Mouse (Mus musculus) embryonic facial prominence, embryonic 11.5 days (tissue): ENCODE results near the gene Ccdc32. TPM values are rescaled to one million over a fixed set of nuclear protein-coding genes. Genes with fewer than 3 reads are reported as not detected.
A peak's percentile ranks its signal among the peaks of the same experiment; 100 is the strongest.

Source experiments
- ATAC-seq: fragments of 200-750 bp; cut with Nextera tagmentation; replicated peaks from 2 replicates; pipeline ENCODE4 v1.8.0; 2017; ENCODE audit warnings: low read depth; ENCODE audit not compliant: insufficient number of reproducible peaks, low FRiP score, low TSS enrichment
- DNase-seq: peaks from one replicate; pipeline ENCODE4 v3.0.0-alpha.2; 2015; ENCODE audit warnings: low spot score
- H3K27ac ChIP-seq: fragments of 300-500 bp; sonication (generic); replicated peaks from 2 replicates; pipeline ENCODE4 v1.5.1; 2014; ENCODE audit warnings: mild to moderate bottlenecking, low read depth, low read length, control low read depth
- H3K27me3 ChIP-seq: fragments of 300-500 bp; sonication (generic); 2 replicates; pipeline ENCODE4 v1.6.1; 2014; ENCODE audit warnings: mild to moderate bottlenecking, low read length, moderate library complexity, mixed read lengths; ENCODE audit not compliant: control insufficient read depth, insufficient read depth
- H3K36me3 ChIP-seq: fragments of 300-500 bp; sonication (generic); replicated peaks from 2 replicates; pipeline ENCODE4 v1.6.1; 2014; ENCODE audit warnings: low read depth, mild to moderate bottlenecking, low read length, moderate library complexity, mixed read lengths; ENCODE audit not compliant: control insufficient read depth, insufficient read depth
- H3K4me1 ChIP-seq: fragments of 300-500 bp; sonication (generic); 2 replicates; pipeline ENCODE4 v1.6.1; 2014; ENCODE audit warnings: low read length, mixed read lengths; ENCODE audit not compliant: control insufficient read depth, insufficient read depth
- H3K4me2 ChIP-seq: fragments of 300-500 bp; sonication (generic); 2 replicates; pipeline ENCODE4 v1.6.1; 2014; ENCODE audit warnings: low read depth, mild to moderate bottlenecking, control low read depth, low read length, moderate library complexity
- H3K4me3 ChIP-seq: fragments of 300-500 bp; sonication (generic); 2 replicates; pipeline ENCODE4 v1.5.1; 2014; ENCODE audit warnings: low read depth, low read length, control low read depth
- H3K9ac ChIP-seq: fragments of 300-500 bp; sonication (generic); replicated peaks from 2 replicates; pipeline ENCODE4 v1.6.1; 2014; ENCODE audit warnings: mild to moderate bottlenecking, control low read depth, low read length
- H3K9me3 ChIP-seq: fragments of 300-500 bp; sonication (generic); replicated peaks from 2 replicates; pipeline ENCODE4 v1.6.1; 2016; ENCODE audit warnings: mild to moderate bottlenecking, low read length, inconsistent platforms, mixed read lengths; ENCODE audit not compliant: control insufficient read depth
- WGBS: fragments of 180-500 bp; shearing (Covaris S2); extraction: QIAGEN DNeasy Blood & Tissue Kit; methylation state at CpG from one replicate; pipeline ENCODE4 v1.1.7; 2014; 5-methylcytosine and 5-hydroxymethylcytosine counted together
- polyA plus RNA-seq: library from polyadenylated mRNA; unstranded; fragments of >200 nt; fragmentation: Nextera tagmentation; extraction: Ambion mirVana; gene quantifications from 2 replicates; pipeline ENCODE4 v1.2.1, GENCODE M21; 2014

Ccdc32 gene
- polyA plus RNA-seq, 1 experiment from 2014 or later, result 22.6 TPM

DNA sequence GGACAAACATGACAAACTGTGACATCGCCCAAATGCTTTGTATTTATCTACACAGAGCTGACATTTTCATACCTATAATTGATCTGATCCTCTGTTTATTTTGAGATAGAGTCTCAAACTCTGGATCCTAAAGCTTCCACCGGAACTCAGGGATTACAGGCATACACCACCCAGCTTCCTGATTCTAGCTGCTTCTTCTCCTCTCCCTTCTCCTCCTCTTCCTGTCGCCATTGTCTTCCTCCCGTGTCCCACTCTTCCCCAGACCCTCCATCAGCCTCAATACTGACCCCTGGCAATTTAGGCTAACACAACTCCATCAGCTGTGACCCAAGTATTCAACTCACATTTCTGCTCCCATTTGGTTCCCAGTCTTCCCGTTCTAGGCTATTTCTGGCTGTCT is 52.3 kb downstream of the Ccdc32 start:
- no peaks in the 10 kb centered on the region for H3K36me3 ChIP-seq
- no peaks in the 10 kb centered on the region for H3K9me3 ChIP-seq
- WGBS, result 10% methylated on average over 5 of the region's 5 CpGs
- ATAC-seq, result no peak
- H3K9ac ChIP-seq, result peak overlapping the region; percentile 69
- peak overlapping the region; percentile 55; the same call in 1 of the 2 replicates for H3K4me3 ChIP-seq
- DNase-seq, result no peak
- H3K4me1 ChIP-seq, result no peaks in the 10 kb centered on the region
- peaks cover 33% of the 10 kb centered on the region for H3K27me3 ChIP-seq
- H3K4me2 ChIP-seq, result peak overlapping the region; percentile 94
- no peak overlapping the region for H3K27ac ChIP-seq

DNA sequence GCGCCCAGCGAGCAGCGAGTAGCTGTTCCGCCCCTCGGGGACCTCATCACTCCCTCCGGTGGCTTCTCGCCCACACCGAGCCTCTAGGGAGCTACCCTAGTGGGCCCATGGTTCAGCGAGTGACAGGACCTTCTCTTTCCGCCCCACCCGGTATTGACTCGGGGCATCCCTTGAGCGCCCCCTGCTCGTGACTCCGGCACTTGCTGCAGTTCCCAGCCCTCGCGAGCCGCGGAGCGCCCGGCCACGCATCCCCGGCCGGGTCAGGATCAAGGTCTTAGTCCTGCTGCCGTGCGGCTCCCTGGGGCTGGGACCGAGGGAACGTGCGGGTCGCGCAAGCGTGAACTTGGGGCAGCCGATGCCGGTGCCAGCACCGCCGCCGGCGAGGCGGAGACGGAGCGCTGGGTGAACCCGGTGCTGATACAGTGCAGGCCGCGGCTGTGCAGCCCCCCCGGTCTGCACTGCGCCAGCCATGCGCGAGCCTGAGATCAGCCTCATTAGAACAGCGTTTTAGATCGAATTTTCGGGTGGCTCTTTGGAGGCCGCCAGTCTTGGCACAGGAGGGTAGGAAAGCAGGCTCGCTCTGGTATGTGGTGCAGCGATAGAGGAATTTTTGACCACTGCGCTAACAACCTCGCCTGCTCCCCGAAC is 52.8 kb downstream of the Ccdc32 start:
- peaks cover 33% of the 10 kb centered on the region for H3K27me3 ChIP-seq
- peak overlapping the region; percentile 69 for H3K9ac ChIP-seq
- H3K4me2 ChIP-seq, result peak overlapping the region; percentile 94
- WGBS, result 1% methylated on average over 57 of the region's 57 CpGs
- H3K27ac ChIP-seq, result no peak overlapping the region
- H3K9me3 ChIP-seq, result no peaks in the 10 kb centered on the region
- peak overlapping the region; percentile 55 for H3K4me3 ChIP-seq
- DNase-seq (peak; percentile 85), ATAC-seq (peak; percentile 62; the same call in 1 of the 2 replicates)
- no peaks in the 10 kb centered on the region for H3K36me3 ChIP-seq
- H3K4me1 ChIP-seq, result no peaks in the 10 kb centered on the region

DNA sequence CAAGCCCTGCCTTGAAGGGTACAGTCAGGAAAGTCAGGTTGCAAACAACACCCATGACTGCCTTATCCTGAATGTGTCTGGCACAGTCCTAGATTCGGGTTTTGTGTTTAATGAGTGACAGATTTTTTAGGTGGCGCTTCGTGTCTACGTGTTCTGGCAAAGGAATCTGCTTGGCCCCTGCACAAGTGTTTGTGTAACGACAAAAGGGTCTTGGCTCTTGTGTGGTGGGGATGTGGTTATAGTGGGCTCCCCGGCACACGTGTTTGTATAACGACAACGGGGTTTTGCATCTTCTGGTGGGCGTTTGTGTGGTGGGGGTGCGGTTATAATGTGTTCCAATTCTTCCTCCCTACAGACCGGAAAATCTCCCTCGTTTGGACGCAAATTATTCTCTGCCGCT is 53.3 kb downstream of the Ccdc32 start:
- Histone ChIP-seq H3K4me1 (no peaks in the 10 kb centered on the region), H3K9me3 (no peaks in the 10 kb centered on the region), H3K36me3 (no peaks in the 10 kb centered on the region), H3K9ac (peak overlapping the region; percentile 69), H3K4me3 (peak overlapping the region; percentile 55), H3K27me3 (peaks cover 33% of the 10 kb centered on the region), H3K4me2 (peak overlapping the region; percentile 94), H3K27ac (no peak overlapping the region)
- ATAC-seq (no peak), DNase-seq (no peak)
- 5% methylated on average over 15 of the region's 15 CpGs for WGBS

DNA sequence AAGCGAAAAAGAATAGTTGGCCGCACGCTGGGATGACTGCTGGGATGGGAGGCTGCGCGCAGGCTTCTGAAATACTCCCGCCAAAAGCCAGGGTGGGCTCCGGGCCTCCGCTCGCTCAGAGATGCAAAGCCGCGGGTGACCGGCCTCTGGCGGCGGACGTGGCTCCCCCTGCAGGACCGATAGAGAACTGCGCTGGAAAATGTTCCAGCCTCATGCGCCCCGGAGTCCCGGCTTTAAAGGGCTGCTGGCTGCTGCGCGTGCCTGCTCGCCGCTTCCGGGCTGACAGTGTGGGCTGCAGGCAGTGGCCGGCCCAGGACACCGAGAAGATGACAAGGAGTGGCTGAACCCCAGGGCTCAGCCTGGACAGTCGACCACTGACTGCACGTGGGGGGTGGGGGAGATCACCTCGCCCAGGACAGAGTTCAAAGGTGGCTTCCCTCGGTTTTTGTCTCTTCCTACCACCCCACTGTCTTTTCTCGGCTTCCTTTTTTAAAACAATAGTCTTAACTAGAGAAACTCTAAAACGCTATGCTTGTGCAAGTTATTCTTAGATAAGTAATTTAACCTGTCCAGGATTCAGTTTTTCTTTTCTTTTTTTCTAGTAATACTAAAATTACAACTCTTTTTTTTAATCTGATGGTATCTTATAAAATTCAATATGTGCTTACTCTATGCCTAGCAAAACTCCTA is 56.4 kb downstream of the Ccdc32 start:
- Histone ChIP-seq H3K27me3 (peaks cover 30% of the 10 kb centered on the region), H3K9ac (peak overlapping the region; percentile 45), H3K27ac (no peak overlapping the region), H3K4me1 (no peaks in the 10 kb centered on the region), H3K4me3 (peak overlapping the region; percentile 26), H3K36me3 (no peaks in the 10 kb centered on the region), H3K4me2 (peak overlapping the region; percentile 66), H3K9me3 (no peaks in the 10 kb centered on the region)
- WGBS, result 2% methylated on average over 33 of the region's 33 CpGs
- DNase-seq, result peak; percentile 93
- peak; percentile 85 for ATAC-seq

DNA sequence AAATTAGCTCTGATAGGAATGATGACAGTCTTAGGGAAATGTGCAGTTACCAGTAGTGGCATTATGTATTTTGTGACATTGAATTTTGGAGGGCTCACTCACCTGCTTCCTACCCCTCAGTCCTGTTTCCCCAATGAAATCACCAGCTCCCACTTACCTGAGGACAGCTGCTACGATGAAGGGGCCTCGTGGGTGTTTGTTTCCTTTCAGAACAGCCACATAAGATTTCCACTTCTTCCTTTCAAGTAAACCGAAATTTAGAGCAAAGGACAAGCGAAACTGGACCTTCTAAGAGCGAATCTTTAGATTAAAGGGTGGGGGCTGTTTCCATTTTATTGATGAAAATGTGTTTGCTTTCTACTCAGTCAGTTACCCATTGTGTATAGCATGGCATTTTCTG is 57.1 kb downstream of the Ccdc32 start:
- 84% methylated on average over 5 of the region's 5 CpGs for WGBS

DNA sequence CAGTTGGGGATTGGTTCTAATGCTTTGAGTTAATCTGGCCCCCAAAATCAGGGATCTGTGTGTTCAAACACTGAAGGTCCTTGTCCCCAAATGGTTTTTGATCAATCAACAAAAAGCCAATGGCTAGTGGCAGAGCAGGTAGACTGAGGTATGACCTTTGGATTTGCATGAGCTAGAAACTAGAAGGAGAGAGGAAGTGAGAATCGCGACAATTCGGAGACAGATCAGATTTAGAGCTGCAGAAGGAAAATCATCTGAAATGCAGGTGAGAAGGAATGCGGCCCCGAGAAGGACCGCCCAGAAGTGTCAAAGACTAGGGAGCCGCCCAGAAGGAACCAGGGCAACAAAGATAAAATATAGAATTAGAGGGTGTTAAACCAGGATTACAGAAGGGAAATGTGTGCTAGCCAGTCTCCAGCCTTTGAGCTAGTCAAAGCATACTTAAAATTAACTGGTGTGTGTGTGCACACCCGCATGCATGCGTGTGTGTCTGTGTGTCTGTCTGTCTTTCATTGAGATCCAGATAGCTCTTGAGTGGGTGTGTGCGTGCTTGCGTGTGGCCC is 59.5 kb downstream of the Ccdc32 start:
- WGBS, result 85% methylated on average over 11 of the region's 11 CpGs
- Histone ChIP-seq H3K27ac (no peak overlapping the region), H3K4me1 (no peaks in the 10 kb centered on the region), H3K27me3 (peaks cover 8% of the 10 kb centered on the region), H3K36me3 (no peaks in the 10 kb centered on the region), H3K9me3 (no peaks in the 10 kb centered on the region), H3K9ac (no peak overlapping the region), H3K4me2 (no peak overlapping the region), H3K4me3 (no peak overlapping the region)
- ATAC-seq (no peak), DNase-seq (no peak)

More for the DNA sequence above, 57.1 kb downstream of the Ccdc32 start:
- Histone ChIP-seq H3K9me3 (no peaks in the 10 kb centered on the region), H3K4me1 (no peaks in the 10 kb centered on the region), H3K36me3 (no peaks in the 10 kb centered on the region), H3K4me2 (no peak overlapping the region), H3K4me3 (no peak overlapping the region), H3K27me3 (peaks cover 23% of the 10 kb centered on the region), H3K9ac (no peak overlapping the region), H3K27ac (no peak overlapping the region)
- no peak for ATAC-seq
- no peak for DNase-seq

Other genes with a start within 250 kb of the Ccdc32 start
- gene Disp2, start 249.7 kb downstream of the Ccdc32 start, polyA plus RNA-seq, result 1.5 and 1.8 TPM in 2 replicates
- gene Knstrn, start 215.4 kb downstream of the Ccdc32 start, polyA plus RNA-seq, result 176 and 195 TPM in 2 replicates
- 53.7 and 62.2 TPM in 2 replicates for gene Ivd, start 167.4 kb downstream of the Ccdc32 start, polyA plus RNA-seq
- gene Bahd1, start 129.0 kb downstream of the Ccdc32 start, polyA plus RNA-seq, result 1.1 and 1.2 TPM in 2 replicates
- 31.8 and 32.0 TPM in 2 replicates for gene Chst14, start 102.9 kb downstream of the Ccdc32 start, polyA plus RNA-seq
- 4.7 and 6.2 TPM in 2 replicates for gene Rpusd2, start 5.4 kb upstream of the Ccdc32 start, polyA plus RNA-seq
- 40.8 and 43.2 TPM in 2 replicates for gene Knl1, start 17.7 kb upstream of the Ccdc32 start, polyA plus RNA-seq
- gene Rad51, start 83.4 kb upstream of the Ccdc32 start, polyA plus RNA-seq, result 79.2 and 82.1 TPM in 2 replicates
- 43.1 and 44.2 TPM in 2 replicates for gene Rmdn3, start 127.6 kb upstream of the Ccdc32 start, polyA plus RNA-seq
- gene Gchfr, start 138.4 kb upstream of the Ccdc32 start, polyA plus RNA-seq, result 2.9 and 6.4 TPM in 2 replicates
- gene Gm14137, start 145.1 kb upstream of the Ccdc32 start, polyA plus RNA-seq, result 0.31 and 0.41 TPM in 2 replicates
- 44.3 and 46.1 TPM in 2 replicates for gene Zfyve19, start 179.2 kb upstream of the Ccdc32 start, polyA plus RNA-seq
- 25.9 and 26.2 TPM in 2 replicates for gene Dnajc17, start 179.4 kb upstream of the Ccdc32 start, polyA plus RNA-seq
- gene Ppp1r14d, start 200.5 kb upstream of the Ccdc32 start, polyA plus RNA-seq, result not detected in 2 replicates
- gene Spint1, start 208.0 kb upstream of the Ccdc32 start, polyA plus RNA-seq, result 8.9 and 9.8 TPM in 2 replicates
- 2.2 and 2.3 TPM in 2 replicates for gene Rhov, start 241.9 kb upstream of the Ccdc32 start, polyA plus RNA-seq